Mouse (Mus musculus) intestine, embryonic 14.5 days (tissue): Measurements from ENCODE around the gene Akr1c20. TPM values are rescaled to one million over a fixed set of nuclear protein-coding genes. Genes with fewer than 3 reads are reported as not detected.

ENCODE experiments used
- ATAC-seq: fragments of 200-750 bp; cut with Nextera tagmentation; replicated peaks from 2 replicates; pipeline ENCODE4 v1.8.0; 2017; ENCODE audit warnings: low read depth, moderate number of reproducible peaks, moderate TSS enrichment, moderate library complexity; ENCODE audit not compliant: low FRiP score, low TSS enrichment
- DNase-seq: peaks from one replicate; pipeline ENCODE4 v3.0.0-alpha.2; 2018; ENCODE audit warnings: low spot score
- H3K27ac ChIP-seq: fragments of 300-500 bp; sonication (generic); 2 replicates; pipeline ENCODE4 v1.5.1; 2014; ENCODE audit warnings: low read depth, mild to moderate bottlenecking, control low read depth
- H3K27me3 ChIP-seq: fragments of 300-500 bp; sonication (generic); replicated peaks from 2 replicates; pipeline ENCODE4 v1.6.1; 2014; ENCODE audit warnings: low read length, control low read depth; ENCODE audit not compliant: control insufficient read depth, insufficient read depth
- H3K36me3 ChIP-seq: fragments of 300-500 bp; sonication (generic); 2 replicates; pipeline ENCODE4 v1.6.1; 2014; ENCODE audit warnings: low read length, control low read depth; ENCODE audit not compliant: control insufficient read depth, insufficient read depth
- H3K4me1 ChIP-seq: fragments of 300-500 bp; sonication (generic); replicated peaks from 2 replicates; pipeline ENCODE4 v1.6.1; 2014; ENCODE audit warnings: low read length, control low read depth, mixed read lengths; ENCODE audit not compliant: control insufficient read depth, insufficient read depth
- H3K4me2 ChIP-seq: fragments of 300-500 bp; sonication (generic); 2 replicates; pipeline ENCODE4 v1.6.1; 2014; ENCODE audit warnings: low read length
- H3K4me3 ChIP-seq: fragments of 300-500 bp; sonication (generic); 2 replicates; pipeline ENCODE4 v1.5.1; 2014; ENCODE audit warnings: low read depth, low read length, control low read depth, mixed read lengths
- H3K9ac ChIP-seq: fragments of 300-500 bp; sonication (generic); 2 replicates; pipeline ENCODE4 v1.6.1; 2014; ENCODE audit warnings: mild to moderate bottlenecking, low read length
- H3K9me3 ChIP-seq: fragments of 300-500 bp; sonication (generic); 2 replicates; pipeline ENCODE4 v1.6.1; 2016; ENCODE audit warnings: low read length, control low read depth; ENCODE audit not compliant: control insufficient read depth
- WGBS: fragments of 180-500 bp; shearing (Covaris S2); extraction: QIAGEN DNeasy Blood & Tissue Kit; methylation state at CpG from one replicate; pipeline ENCODE4 v1.1.7; 2014; 5-methylcytosine and 5-hydroxymethylcytosine counted together
- polyA plus RNA-seq: library from polyadenylated mRNA; unstranded; fragments of >200 nt; fragmentation: Nextera tagmentation; extraction: Ambion mirVana; gene quantifications from 2 replicates; pipeline ENCODE4 v1.2.1, GENCODE M21; 2014

The Akr1c20 gene
- polyA plus RNA-seq, result not detected in 2 replicates

DNA sequence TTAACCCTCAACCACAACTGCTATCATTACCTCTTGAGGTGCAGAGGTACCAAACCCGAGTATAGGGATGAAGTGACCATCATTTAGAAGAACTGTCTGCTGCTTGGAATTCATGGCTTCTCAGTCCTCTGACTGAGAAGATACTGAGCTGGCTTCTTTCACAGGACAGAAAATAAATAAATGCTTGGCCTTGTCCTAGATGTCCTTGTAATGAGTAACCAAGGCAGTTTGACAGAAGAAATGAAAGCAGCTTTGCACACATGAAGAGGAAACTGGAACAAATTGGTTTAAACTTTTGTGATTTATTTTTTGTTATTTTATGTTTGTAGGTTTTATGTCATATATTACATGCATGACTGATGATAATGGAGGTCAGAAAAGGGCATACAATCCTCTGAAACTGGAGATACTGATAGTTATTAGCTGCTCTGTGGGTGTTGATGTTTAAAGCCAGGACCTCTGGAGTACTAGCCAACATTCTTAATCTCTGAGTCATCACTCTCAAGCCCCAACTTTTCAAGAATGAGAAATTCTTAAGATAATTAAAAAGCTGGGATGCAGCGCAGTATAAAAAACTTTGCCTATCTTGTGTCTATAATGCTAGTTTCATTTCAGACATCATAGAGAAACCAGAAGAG is at the start of gene Akr1c20:
Akr1c20 (minus strand) TSS at position 145 of the 638 bp plus-strand sequence.
- DNase-seq, result no peak
- Histone ChIP-seq H3K9ac (no peak within 1 kb of the TSS), H3K27me3 (no peaks in the 10 kb centered on the region), H3K4me3 (no peak within 1 kb of the TSS), H3K27ac (no peak within 1 kb of the TSS), H3K4me2 (no peak within 1 kb of the TSS), H3K4me1 (no peaks in the 10 kb centered on the region), H3K9me3 (no peaks in the 10 kb centered on the region), H3K36me3 (no peaks in the 10 kb centered on the region)
- no peak for ATAC-seq
- 68% methylated on average over 2 of the region's 2 CpGs for WGBS

DNA sequence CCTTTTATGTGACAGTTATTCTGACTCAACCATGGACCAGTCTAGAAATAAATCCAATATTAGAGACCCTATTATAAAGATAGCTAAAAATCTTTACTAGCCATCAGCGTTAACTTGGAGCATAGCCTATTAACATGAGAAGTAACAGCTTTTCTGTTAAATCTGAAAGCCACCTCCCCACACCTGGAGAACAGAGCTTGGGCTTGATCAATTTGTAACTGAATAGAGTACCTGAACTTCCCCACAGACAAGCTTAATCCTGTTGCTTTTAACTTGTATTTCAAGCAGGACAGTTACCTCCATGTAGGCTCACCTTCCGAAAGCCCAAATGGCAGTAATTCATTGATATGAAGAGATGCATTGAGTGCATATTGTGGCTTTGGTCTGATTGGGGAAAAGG is 42.9 kb upstream of the Akr1c20 start:
- Histone ChIP-seq H3K4me2 (no peak overlapping the region), H3K9me3 (no peaks in the 10 kb centered on the region), H3K9ac (no peak overlapping the region), H3K36me3 (no peaks in the 10 kb centered on the region), H3K4me1 (no peaks in the 10 kb centered on the region), H3K4me3 (no peak overlapping the region), H3K27ac (no peak overlapping the region), H3K27me3 (no peaks in the 10 kb centered on the region)
- no peak for ATAC-seq
- DNase-seq, result no peak
- WGBS, result 90% methylated on average over 2 of the region's 2 CpGs

DNA sequence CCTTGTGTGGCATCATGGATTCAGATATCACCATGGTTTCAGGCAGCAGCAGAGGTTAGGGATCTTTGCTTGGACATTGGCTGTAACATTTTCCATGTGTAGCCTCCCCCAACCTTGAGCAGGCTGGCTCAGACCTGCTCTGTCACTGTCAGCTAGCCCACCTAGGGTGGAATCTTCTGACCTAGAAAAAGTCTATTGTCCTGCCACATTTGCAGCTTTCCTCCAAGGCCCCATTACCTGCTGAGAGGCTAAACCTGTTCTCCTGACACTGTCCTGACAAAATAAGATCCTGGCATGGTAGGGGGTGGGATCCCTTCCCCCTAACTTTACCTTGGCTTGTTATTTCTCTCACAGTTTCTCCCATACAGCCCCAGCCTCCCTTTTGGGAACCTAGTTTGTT is 37.4 kb upstream of the Akr1c20 start:
- Histone ChIP-seq H3K9ac (no peak overlapping the region), H3K9me3 (no peaks in the 10 kb centered on the region), H3K36me3 (no peaks in the 10 kb centered on the region), H3K27me3 (no peaks in the 10 kb centered on the region), H3K4me3 (no peak overlapping the region), H3K27ac (no peak overlapping the region), H3K4me1 (no peaks in the 10 kb centered on the region), H3K4me2 (no peak overlapping the region)
- DNase-seq (no peak), ATAC-seq (no peak)

DNA sequence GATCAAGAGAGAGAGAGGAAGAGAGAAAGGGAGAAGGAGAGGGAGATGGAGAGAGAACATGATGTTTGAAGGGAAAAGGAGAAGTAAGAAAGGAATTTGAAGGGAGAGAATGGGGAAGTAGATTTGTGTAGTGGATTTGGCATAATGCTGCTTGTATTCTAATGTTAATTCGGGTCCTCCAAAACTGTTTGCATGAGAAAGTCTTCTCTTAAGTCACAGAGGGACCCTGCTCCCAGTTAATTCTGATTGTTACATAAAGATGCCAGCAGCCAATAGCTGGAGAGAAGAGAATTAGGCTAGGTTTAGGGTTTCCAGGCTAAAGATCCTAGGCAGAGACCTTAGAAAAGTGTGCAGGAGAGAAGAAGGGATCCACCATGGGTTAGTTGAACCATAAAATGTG is 36.0 kb upstream of the Akr1c20 start:
- Histone ChIP-seq H3K27me3 (no peaks in the 10 kb centered on the region), H3K9me3 (no peaks in the 10 kb centered on the region), H3K36me3 (no peaks in the 10 kb centered on the region), H3K9ac (no peak overlapping the region), H3K4me2 (no peak overlapping the region), H3K4me1 (no peaks in the 10 kb centered on the region), H3K4me3 (no peak overlapping the region), H3K27ac (no peak overlapping the region)
- WGBS, result 65% methylated on average over 1 of the region's 1 CpGs
- DNase-seq, result no peak
- ATAC-seq, result no peak

DNA sequence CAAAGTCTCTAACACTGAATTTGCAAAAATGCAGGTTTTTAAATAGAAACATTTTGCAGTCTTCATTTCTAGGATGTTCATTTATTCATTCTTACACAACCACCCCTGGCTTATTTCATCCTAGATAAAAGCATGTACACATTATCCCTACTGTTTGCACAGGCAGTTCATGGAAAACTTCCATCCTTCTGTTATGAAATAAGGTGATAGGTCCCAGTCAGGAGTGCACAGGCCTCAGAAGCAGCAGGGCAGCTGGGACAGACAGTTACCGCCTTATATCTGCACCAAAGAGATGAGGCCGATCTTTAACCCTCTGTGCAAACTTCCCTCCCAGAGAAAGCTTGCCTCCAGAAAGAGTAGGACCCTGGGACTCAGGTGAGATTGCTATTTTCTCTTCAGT is 8.3 kb downstream of the Akr1c20 start:
- no peaks in the 10 kb centered on the region for H3K4me1 ChIP-seq
- H3K27ac ChIP-seq, result no peak overlapping the region
- DNase-seq, result no peak
- H3K9ac ChIP-seq, result no peak overlapping the region
- WGBS, result 77% methylated on average over 2 of the region's 2 CpGs
- no peaks in the 10 kb centered on the region for H3K9me3 ChIP-seq
- H3K4me2 ChIP-seq, result no peak overlapping the region
- H3K36me3 ChIP-seq, result no peaks in the 10 kb centered on the region
- no peak overlapping the region for H3K4me3 ChIP-seq
- no peak for ATAC-seq
- H3K27me3 ChIP-seq, result no peaks in the 10 kb centered on the region

DNA sequence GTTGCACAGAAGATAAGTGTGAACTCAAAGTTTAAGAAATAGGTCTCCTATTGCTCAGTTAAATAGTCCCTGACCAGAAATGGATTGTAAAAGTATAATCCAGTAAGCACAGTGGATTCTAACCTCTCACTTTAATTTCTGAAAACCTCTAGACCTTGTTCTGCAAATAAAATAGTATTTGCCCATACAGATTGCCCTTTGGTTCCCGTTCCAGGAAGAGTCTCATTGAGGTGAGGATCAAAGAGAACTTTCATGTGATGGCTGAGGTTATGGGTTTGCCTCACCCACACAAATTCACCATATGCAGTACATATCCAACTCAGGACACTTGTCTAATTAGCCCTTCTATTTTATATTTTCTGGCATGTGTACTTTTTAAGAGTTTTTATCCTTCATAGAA is 55.2 kb downstream of the Akr1c20 start:
- Histone ChIP-seq H3K9ac (no peak overlapping the region), H3K4me3 (no peak overlapping the region), H3K27ac (no peak overlapping the region), H3K4me1 (no peaks in the 10 kb centered on the region), H3K9me3 (no peaks in the 10 kb centered on the region), H3K4me2 (no peak overlapping the region), H3K36me3 (no peaks in the 10 kb centered on the region), H3K27me3 (no peaks in the 10 kb centered on the region)
- 82% methylated on average over 1 of the region's 1 CpGs for WGBS
- ATAC-seq (no peak), DNase-seq (no peak)

DNA sequence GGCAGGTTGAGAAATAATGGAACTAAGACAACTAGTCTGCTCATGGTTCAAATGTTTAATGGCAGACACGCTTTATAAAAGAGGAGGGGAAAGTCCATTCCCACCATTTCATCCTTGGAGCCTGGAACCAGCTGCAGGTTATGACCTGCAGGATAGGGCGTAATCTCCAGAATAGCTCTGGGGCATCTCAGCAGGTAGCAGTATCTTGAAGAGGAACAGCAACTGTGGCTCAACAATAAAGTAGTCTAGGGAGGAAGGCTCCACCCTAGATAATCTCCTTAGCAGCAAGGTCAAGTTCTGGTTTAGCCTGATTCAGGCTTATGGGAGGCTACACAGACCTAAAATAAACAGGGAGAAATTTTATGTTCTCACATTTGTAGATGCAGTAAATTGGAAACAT is 57.5 kb downstream of the Akr1c20 start:
- 85% methylated on average over 2 of the region's 2 CpGs for WGBS
- Histone ChIP-seq H3K27me3 (no peaks in the 10 kb centered on the region), H3K4me1 (no peaks in the 10 kb centered on the region), H3K36me3 (no peaks in the 10 kb centered on the region), H3K4me3 (no peak overlapping the region), H3K4me2 (no peak overlapping the region), H3K9me3 (no peaks in the 10 kb centered on the region), H3K9ac (no peak overlapping the region), H3K27ac (no peak overlapping the region)
- DNase-seq (no peak), ATAC-seq (no peak)

Other genes starting within 250 kb of the Akr1c20 start
- gene Akr1c12, start 243.9 kb downstream of the Akr1c20 start, polyA plus RNA-seq, result 48.8 and 54.9 TPM in 2 replicates
- gene Akr1c6, start 89.0 kb downstream of the Akr1c20 start, polyA plus RNA-seq, result not detected in 2 replicates
- not detected in 2 replicates for gene Akr1c21, start 50.7 kb upstream of the Akr1c20 start, polyA plus RNA-seq
- gene Akr1e1, start 85.8 kb upstream of the Akr1c20 start, polyA plus RNA-seq, result 34.7 and 47.7 TPM in 2 replicates